Mouse (Mus musculus): ENCODE measurements around the gene C87414.
"Not testable (repeated sequence)": the region's sequence is repeated elsewhere in the genome, so short reads cannot be mapped to it uniquely, and the experiment has no call there.

C87414 gene

GRCm38 (mm10) chr5:93671451-93671850 lies at the start of gene C87414:
TSS of gene C87414 (minus strand) at chr5:93671551.
- not testable (repeated sequence) for DNase-seq

DNA sequence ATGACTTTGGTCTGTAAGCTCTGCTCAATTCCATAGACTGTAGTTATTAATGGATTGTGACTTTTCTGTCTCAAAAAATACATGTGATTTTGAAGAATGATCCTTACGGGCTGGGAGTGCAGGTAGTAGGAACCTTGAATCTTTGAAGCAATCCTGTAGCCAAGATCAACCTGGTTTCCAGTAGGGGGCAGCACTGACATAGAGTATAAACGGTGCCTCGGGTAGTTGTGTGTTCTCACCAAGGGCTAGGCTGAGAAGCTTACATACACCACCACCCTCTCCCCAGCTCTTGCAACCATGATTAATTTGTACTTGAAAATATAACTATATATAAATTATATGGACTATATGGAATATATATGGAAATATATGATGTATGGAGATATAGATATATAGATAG lies 13.3 kb upstream of the C87414 start:
- peak; percentile 6 for DNase-seq

All from kidney, postnatal 14 days (tissue).